Mouse (Mus musculus) megakaryocyte, embryonic 14.5 days (primary cell): ENCODE measurements around the gene Slc9a2.

Experiments used
- FLI1 ChIP-seq: IDR thresholded peaks from 2 replicates; pipeline ENCODE4 v1.6.1; 2012; ENCODE audit warnings: low read length, inconsistent platforms, mixed read lengths
- GATA1 ChIP-seq: IDR thresholded peaks from 3 replicates; pipeline ENCODE4 v1.6.1; 2012; ENCODE audit warnings: mixed read lengths, low read length, inconsistent platforms, borderline replicate concordance

DNA sequence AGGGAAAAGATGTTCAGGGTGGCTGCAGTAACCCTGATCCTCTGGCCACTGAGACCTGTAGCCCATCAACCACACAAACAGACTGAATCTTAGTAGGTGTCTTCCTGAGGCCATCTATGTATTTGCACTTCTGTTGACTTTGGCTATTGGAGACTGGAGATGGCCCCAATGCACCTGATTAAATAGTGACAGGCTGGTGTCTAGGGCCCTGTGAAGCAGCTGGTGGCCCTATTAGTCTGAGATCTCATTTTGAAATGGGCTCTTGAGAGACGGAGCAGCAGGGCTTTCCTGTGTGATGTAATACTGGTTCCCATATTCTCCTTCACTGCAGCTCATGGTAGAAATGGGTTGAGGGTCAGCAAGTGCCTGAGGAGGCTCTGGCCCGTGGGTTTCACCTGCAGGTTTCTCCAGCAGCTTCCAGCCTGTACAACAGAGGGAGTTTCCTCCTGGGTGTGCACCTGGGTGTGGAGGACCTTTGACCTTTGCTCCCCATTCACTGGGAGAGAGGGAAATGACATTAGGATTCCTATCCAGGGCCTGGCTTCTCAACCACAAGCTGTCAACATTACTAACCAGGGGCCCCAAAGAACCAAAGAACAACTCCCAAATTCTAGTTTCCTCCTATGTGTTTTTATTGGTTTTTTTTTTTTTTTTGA is 47.8 kb upstream of the Slc9a2 start:
- TF ChIP-seq GATA1 (no peak), FLI1 (no peak)
